Mouse (Mus musculus): Measurements from ENCODE around the gene Hspa1b. TPM values are rescaled to one million over a fixed set of nuclear protein-coding genes. Genes with fewer than 3 reads are reported as not detected.

Gene Hspa1b
- total and polyA plus RNA-seq, 3 experiments: 0.08 to 0.15 TPM; not detected in 1

- no peak overlapping the region for H3K4me2 ChIP-seq (ENCODE audit: insufficient read depth, low read depth, poor library complexity, severe bottlenecking)
- H3K27me3 ChIP-seq (replicated peaks): no peaks in the 10 kb centered on the region
Observed at GRCm38 (mm10) chr17:34943128-34943815, 15.8 kb downstream of the Hspa1b start.

GRCm38 (mm10) chr17:34941344-34942041 is 17.5 kb downstream of the Hspa1b start:
- Histone ChIP-seq H3K27me3 (replicated peaks) (no peaks in the 10 kb centered on the region), H3K36me3 (replicated peaks in 1 of 2; ENCODE audit: control insufficient read depth in 1 of 2, insufficient read depth in 1 of 2, low read length in 1 of 2) (peaks cover 0 to 24% of the 10 kb centered on the region in 2 experiments), H3K4me3 (replicated peaks in 1 of 3; ENCODE audit: low read depth in 2 of 3, low read length in 2 of 3, poor library complexity in 1 of 3) (no peak overlapping the region), H3K79me2 (replicated peaks; ENCODE audit: control insufficient read depth, extremely low read depth, insufficient read depth, poor library complexity, severe bottlenecking) (no peaks in the 10 kb centered on the region), H3K9me3 (replicated peaks; ENCODE audit: low read length) (no peaks in the 10 kb centered on the region), H3K4me2 (ENCODE audit: insufficient read depth, low read depth, poor library complexity, severe bottlenecking) (no peak overlapping the region), H3K4me1 (ENCODE audit: control insufficient read depth in 1 of 2, insufficient read depth in 2 of 2) (no peaks in the 10 kb centered on the region), H3K27ac (ENCODE audit: insufficient read depth, low read depth) (no peak overlapping the region), H3K9ac (ENCODE audit: insufficient read depth, low read depth) (no peak overlapping the region)
- in situ Hi-C loops (cut with MboI; ENCODE audit: low pct_ligation_motif_present, low pct_unique_long_range_greater_than_20kb, low sequenced_read_pairs): no loop called here
- dilution Hi-C loops (cut with MboI; ENCODE audit: extremely low pct_ligation_motif_present, extremely low pct_unique_long_range_greater_than_20kb, low sequenced_read_pairs): no loop called here
- DNase-seq (ENCODE audit: extremely low read depth): no peak
- TF ChIP-seq ZMIZ1 (IDR thresholded peaks at IDR 0.05; ENCODE audit: low read depth, low read length) (no peak), MYC (IDR thresholded peaks at IDR 0.05; ENCODE audit: low read depth, low read length) (no peak), IRF4 (IDR thresholded peaks at IDR 0.05; ENCODE audit: low read depth, low read length) (no peak), MAZ (IDR thresholded peaks at IDR 0.05; ENCODE audit: low read depth, low read length) (no peak), JUN (IDR thresholded peaks at IDR 0.05; ENCODE audit: insufficient read depth, low read depth, low read length) (no peak), ETS1 (conservative IDR thresholded peaks at IDR 0.05; ENCODE audit: low read depth, low read length) (no peak), POLR2AphosphoS2 (IDR thresholded peaks at IDR 0.05; ENCODE audit: low read depth, low read length) (no peak), ZC3H11A (IDR thresholded peaks at IDR 0.05; ENCODE audit: low read depth, low read length) (no peak), MXI1 (IDR thresholded peaks at IDR 0.05; ENCODE audit: low read depth, low read length) (no peak), SIN3A (IDR thresholded peaks at IDR 0.05; ENCODE audit: low read length) (no peak), RCOR1 (conservative IDR thresholded peaks at IDR 0.05; ENCODE audit: low read depth, low read length) (no peak), NRF1 (IDR thresholded peaks at IDR 0.05; ENCODE audit: low read depth, low read length) (no peak), POLR2A (IDR thresholded peaks at IDR 0.05; ENCODE audit: low read depth, low read length) (no peak), JUND (conservative IDR thresholded peaks at IDR 0.05; ENCODE audit: low read depth, low read length) (no peak), BHLHE40 (IDR thresholded peaks at IDR 0.05; ENCODE audit: low read depth, low read length) (no peak), E2F4 (IDR thresholded peaks at IDR 0.05; ENCODE audit: insufficient replicate concordance, low read depth, low read length) (no peak), NELFE (IDR thresholded peaks at IDR 0.05; ENCODE audit: low read depth, low read length) (no peak), MAX (IDR thresholded peaks at IDR 0.05; ENCODE audit: low read length) (no peak), ZNF384 (IDR thresholded peaks at IDR 0.05; ENCODE audit: low read depth, low read length) (no peak)

More at GRCm38 (mm10) chr17:34943128-34943815, 15.8 kb downstream of the Hspa1b start:
- peaks cover 0 to 9% of the 10 kb centered on the region in 2 experiments for H3K36me3 ChIP-seq (replicated peaks in 1 of 2; ENCODE audit: control insufficient read depth in 1 of 2, insufficient read depth in 1 of 2, low read length in 1 of 2)
- no peak for DNase-seq (ENCODE audit: extremely low read depth)
- H3K9ac ChIP-seq (ENCODE audit: insufficient read depth, low read depth): no peak overlapping the region
- TF ChIP-seq POLR2AphosphoS2 (IDR thresholded peaks at IDR 0.05; ENCODE audit: low read depth, low read length) (no peak), CHD1 (IDR thresholded peaks at IDR 0.05; ENCODE audit: low read depth, low read length) (no peak), SIN3A (IDR thresholded peaks at IDR 0.05; ENCODE audit: low read length) (no peak)
- H3K27ac ChIP-seq (ENCODE audit: insufficient read depth, low read depth): no peak overlapping the region
- no peaks in the 10 kb centered on the region for H3K9me3 ChIP-seq (replicated peaks; ENCODE audit: low read length)
- in situ Hi-C loops (cut with MboI; ENCODE audit: low pct_ligation_motif_present, low pct_unique_long_range_greater_than_20kb, low sequenced_read_pairs) (no loop called here), dilution Hi-C loops (cut with MboI; ENCODE audit: extremely low pct_ligation_motif_present, extremely low pct_unique_long_range_greater_than_20kb, low sequenced_read_pairs) (no loop called here)
- H3K79me2 ChIP-seq (replicated peaks; ENCODE audit: control insufficient read depth, extremely low read depth, insufficient read depth, poor library complexity, severe bottlenecking): no peaks in the 10 kb centered on the region
- no peak overlapping the region for H3K4me3 ChIP-seq (replicated peaks in 1 of 3; ENCODE audit: low read depth in 2 of 3, low read length in 2 of 3, poor library complexity in 1 of 3)
- no peaks in the 10 kb centered on the region for H3K4me1 ChIP-seq (ENCODE audit: control insufficient read depth in 1 of 2, insufficient read depth in 2 of 2)
